Mouse (Mus musculus): ENCODE measurements at regions not wholly inside any gene's neighbourhood (a gene's known extent, or its start where the extent isn't known, plus 50 kb on each side); places are given as distances from the start of the nearest gene placed in this dataset.

GRCm38 (mm10) chr6:31167732-31168131, 208.9 kb upstream of the Klf14 start:
- TF ChIP-seq POLR2A (IDR thresholded peaks at IDR 0.05; ENCODE audit: low read depth, low read length), result no peak
- TF ChIP-seq CTCF (IDR thresholded peaks at IDR 0.05; ENCODE audit: borderline replicate concordance, insufficient read depth, low read length), result no peak
